Mouse (Mus musculus): ENCODE measurements around the gene Slc25a39.

Gene Slc25a39

GRCm38 (mm10) chr11:102408888-102409794 lies 1.4 kb upstream of the Slc25a39 start:
- TF ChIP-seq GATA4 (IDR thresholded peaks at IDR 0.05; ENCODE audit: insufficient replicate concordance, low read length): peak; percentile 47; the same call in 1 of the 2 replicates

GRCm38 (mm10) chr11:102408344-102408876 lies 664 bp upstream of the Slc25a39 start:
- TF ChIP-seq GATA4 (IDR thresholded peaks at IDR 0.05; ENCODE audit: insufficient replicate concordance, low read length): peak; percentile 53; the same call in 1 of the 2 replicates

GRCm38 (mm10) chr11:102406900-102407833 lies 579 bp downstream of the Slc25a39 start:
- peak; percentile 38; the same call in 1 of the 2 replicates for TF ChIP-seq GATA4 (IDR thresholded peaks at IDR 0.05; ENCODE audit: insufficient replicate concordance, low read length)

GRCm38 (mm10) chr11:102406401-102406800 lies 1.3 kb downstream of the Slc25a39 start:
- TF ChIP-seq GATA4 (IDR thresholded peaks at IDR 0.05; ENCODE audit: insufficient replicate concordance, low read length): no peak

GRCm38 (mm10) chr11:102405544-102406285 lies 2.0 kb downstream of the Slc25a39 start:
- TF ChIP-seq GATA4 (IDR thresholded peaks at IDR 0.05; ENCODE audit: insufficient replicate concordance, low read length): no peak

GRCm38 (mm10) chr11:102404161-102405010 lies 3.4 kb downstream of the Slc25a39 start:
- no peak for TF ChIP-seq GATA4 (IDR thresholded peaks at IDR 0.05; ENCODE audit: insufficient replicate concordance, low read length)

DNA sequence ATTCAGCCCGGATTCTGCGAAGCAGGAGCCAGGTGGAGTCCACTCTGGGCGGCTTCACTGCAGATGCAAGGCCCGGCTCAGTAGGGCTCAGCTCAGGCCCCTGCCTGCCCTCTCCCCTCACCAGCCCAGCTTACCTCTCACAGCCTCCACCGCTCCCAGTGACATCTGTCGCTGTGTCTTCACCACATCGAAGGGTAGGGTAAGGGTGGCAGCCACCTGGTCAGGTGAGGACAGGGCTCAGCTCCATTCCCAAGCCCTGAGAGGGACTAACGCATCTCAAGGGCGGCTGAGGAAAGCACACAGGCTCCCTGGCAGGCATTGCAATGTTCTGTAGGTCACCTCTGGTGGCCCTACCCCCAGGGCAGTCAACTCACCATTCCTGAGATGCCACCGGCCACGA lies 4.1 kb downstream of the Slc25a39 start:
- no peak for TF ChIP-seq GATA4 (IDR thresholded peaks at IDR 0.05; ENCODE audit: insufficient replicate concordance, low read length)

DNA sequence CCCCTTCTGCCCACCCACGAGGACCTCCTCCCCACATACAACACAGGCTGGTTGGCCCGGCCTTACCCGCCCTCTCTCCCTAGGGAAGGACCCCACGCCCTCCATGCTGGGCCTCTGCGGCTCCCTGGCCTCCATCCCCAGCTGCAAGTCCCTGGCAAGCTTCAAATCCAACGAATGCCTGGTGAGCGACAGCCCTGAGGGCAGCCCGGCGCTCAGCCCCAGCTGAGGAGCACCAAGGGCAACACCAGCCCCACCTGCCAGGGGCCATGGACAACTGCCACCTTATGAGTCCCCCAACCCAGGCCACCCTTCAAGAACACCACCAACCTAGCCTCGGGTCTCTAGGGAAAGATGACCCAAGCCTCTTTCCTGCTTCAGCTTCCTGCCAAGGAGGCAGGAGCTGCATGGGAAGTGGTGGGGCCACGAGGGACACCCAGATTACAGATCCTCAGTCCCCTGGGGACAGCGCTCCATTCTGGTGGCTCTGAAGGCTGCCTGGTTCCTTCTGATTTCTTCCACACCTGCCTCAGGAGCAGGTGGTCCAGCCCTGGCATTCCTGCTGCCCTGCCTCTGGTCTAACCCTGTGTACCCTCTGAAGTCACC lies 5.7 kb downstream of the Slc25a39 start:
- no peak for TF ChIP-seq GATA4 (IDR thresholded peaks at IDR 0.05; ENCODE audit: insufficient replicate concordance, low read length)

GRCm38 (mm10) chr11:102400513-102401084 lies 7.1 kb downstream of the Slc25a39 start:
- no peak for TF ChIP-seq GATA4 (IDR thresholded peaks at IDR 0.05; ENCODE audit: insufficient replicate concordance, low read length)

- TF ChIP-seq GATA4 (IDR thresholded peaks at IDR 0.05; ENCODE audit: insufficient replicate concordance, low read length): no peak
These were observed 8.1 kb downstream of the Slc25a39 start for GRCm38 (mm10) chr11:102399610-102400072.

DNA sequence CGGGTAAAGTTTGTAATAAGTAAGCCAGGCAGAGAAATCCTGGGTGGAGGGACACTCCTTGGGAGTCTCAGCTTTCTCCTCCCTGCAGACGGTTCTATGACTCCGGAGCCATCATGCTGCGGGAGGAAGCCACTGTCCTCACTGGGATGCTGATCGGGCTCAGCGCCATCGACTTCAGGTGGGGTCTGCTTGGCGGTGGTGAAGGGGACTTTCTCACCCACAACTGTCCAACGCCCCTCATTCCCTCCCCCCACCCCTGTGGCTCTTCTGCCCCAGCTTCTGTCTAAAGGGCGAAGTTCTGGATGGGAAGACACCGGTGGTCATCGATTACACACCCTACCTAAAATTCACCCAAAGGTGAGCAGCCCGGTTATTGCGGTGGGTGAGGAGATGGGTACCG lies 8.6 kb downstream of the Slc25a39 start:
- TF ChIP-seq GATA4 (IDR thresholded peaks at IDR 0.05; ENCODE audit: insufficient replicate concordance, low read length): no peak

DNA sequence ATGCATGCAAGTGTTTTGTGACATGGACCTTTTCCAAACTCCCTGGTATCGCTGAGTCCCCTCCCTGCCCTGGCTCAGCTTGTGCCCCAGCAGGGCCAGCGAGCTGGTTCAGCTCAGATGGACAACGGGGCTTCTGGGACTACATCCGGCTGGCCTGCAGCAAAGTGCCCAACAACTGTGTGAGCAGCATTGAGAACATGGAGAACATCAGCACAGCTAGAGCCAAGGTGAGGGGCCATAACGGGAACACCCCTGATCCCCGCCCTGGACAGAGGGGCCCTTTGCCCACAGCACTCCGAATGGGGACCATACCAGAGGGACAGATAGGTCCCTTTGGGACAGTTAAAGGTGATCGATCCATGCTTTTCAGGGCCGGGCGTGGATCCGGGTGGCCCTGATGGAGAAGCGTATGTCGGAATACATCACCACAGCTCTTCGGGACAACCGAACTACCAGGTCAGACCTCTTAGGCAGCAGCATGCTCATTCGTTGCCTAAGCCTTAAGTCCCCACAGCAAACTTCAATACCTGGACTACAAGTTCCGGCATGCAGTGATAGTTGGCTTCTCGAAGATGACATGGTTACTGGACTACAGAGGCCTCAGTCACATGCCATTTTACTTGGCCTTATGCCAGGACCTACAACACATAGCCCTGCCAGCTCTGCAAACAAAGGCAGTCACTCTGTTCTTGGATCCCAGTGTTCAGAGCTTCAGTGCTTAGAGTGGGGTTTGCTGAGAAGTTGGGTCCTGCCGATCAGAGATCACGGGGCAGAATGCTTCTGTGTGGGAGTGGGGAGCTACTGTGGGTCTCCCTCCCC lies 9.5 kb downstream of the Slc25a39 start:
- TF ChIP-seq GATA4 (IDR thresholded peaks at IDR 0.05; ENCODE audit: insufficient replicate concordance, low read length): no peak

Measured in liver, adult (tissue).